Mouse (Mus musculus) c-Kit-positive CD71-negative TER-119-negative erythroid progenitor cells, embryonic 14.5 days (primary cell): ENCODE data around the gene Nde1.

Experiments
- DNase-seq: peaks from one replicate; pipeline ENCODE4 v3.0.0-alpha.2; 2013; ENCODE audit warnings: low read depth

Gene Nde1

DNA sequence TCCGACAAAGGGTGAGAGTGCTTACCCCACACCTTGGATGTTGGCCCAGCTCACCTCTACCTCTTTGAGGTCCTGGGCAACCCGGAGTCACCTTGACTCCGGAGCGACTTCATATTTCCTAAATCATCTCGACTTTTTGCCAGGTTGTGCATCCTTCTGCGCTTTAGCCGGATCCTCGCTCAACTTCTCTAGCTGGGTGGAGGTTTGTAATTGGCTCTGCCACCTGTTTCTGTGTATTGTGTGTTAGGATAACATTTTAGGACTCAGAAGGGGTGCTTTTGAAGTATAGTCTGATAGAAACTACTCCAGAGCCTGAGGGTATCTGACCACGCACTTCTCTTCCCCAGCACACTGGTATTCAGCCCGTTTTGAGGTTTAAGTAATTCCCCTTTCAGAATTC lies 656 bp downstream of the Nde1 start:
- DNase-seq, result no peak

DNA sequence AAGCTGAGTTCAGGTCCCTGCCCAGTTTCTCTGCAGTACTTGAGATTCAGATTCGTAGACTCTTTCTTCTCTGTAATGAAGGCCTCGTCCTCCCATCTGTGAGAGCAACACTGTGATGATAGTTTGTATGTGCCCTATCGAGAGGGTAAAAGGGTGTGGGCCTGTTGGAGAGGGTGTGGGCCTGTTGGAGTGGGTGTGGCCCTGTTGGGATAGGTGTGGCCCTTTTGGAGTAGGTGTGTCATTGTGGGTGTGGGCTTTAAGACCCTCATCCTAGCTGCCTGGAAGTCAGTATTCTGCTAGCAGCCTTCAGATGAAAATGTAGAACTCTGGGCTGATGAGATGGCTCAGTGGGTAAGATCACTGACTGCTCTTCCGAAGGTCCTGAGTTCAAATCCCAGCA lies 3.4 kb downstream of the Nde1 start:
- DNase-seq, result no peak

DNA sequence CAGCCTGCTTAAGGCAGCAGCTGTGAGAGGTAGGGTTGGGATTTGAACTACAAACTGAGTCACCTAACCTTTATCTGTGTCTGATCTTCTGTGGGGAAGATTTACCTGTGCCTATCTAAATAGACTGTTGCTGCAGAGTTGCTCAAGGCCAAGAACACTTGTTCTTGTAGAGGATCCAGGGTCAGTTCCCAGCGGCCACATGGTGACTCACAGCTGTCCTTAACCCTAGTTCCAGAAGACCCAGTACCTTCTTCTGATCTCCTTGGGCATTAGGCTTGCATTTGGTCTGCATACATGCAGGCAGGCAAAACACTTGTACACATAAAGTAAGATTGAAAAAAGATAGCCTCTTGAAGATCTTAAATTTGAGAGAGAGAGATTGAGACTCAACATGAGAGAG lies 6.6 kb downstream of the Nde1 start:
- DNase-seq, result no peak

DNA sequence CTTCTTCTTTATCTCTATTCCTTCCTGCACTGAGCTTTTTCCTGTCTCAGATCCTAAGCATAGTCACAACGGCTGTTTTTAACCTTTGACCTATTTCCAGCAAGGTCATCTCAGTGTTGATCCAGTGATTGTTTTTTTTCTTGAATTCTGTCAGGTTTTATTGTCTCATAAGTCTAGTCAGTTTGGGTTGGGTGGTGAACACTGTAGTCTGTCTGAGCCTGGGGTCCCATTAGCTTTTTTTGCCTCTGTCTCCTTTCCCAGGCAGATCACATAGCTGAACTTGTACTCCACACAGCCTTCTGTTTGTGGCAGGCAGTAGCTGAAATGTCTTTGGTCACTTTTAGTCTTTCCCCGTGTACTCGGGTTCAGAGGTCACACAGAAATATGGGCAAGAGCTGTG lies 15.0 kb downstream of the Nde1 start:
- DNase-seq, result no peak

DNA sequence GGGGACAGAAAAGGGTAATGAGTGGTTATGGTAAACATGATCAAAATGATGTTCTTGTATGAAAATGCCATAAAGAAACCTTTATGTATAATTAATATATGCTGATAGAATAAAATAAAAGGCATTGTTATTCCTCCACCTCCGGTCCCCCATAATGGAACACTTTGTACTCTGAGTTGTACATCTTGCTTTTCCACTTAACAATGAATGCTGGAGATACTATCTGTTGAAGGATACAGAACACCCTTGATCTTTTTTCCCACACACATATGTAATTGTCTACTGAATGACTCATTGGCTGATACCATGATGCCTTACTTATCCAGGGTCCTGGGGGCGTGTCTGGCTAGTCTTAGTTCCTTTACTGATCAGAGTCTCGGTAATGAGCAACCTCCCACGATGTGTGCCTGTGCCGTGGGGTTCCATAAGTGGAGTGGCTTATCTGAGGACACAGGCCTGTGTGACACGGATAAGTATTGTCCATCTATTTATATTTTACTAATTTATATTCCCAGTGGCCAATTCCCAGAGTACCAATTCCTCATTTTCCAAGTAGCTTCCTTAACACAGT lies 17.2 kb downstream of the Nde1 start:
- no peak for DNase-seq

DNA sequence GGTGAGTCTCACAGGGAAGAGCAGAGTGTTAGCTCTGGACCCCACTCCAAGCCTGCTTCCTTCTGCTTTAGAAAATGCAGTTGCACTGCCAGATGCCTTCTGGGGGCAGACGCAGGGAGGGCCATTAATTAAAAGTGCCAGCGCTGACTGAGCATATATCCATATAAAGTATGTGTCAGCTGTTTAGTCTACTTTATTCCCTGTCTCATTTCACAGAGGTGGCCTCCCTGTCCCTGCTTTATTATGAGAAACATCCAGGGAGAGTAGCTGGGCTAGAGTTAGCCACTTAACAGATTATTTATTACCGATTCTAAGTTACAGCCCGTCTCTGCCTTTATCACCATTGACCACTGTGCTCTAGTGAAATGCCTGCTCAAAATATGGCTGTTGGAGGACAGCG lies 19.3 kb downstream of the Nde1 start:
- DNase-seq, result no peak

DNA sequence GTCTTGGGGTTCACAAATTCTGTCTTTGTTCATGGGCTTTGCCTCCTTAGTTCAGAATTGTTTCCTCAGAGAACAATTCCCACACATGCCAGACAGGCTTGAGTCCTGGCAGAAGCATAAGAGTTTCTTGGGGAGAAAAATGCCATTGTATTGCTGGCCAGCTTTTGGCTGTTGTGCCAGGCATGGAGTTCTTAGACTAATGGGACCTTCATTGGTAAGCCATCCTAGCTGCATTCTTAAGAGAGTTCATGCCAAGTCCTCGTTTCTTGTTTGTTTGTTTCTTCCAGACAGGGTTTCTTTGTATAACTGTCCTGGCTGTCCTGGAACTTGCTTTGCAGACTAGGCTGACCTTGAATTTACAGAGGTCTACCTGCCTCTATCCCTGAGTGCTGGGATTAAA lies 20.8 kb downstream of the Nde1 start:
- DNase-seq, result no peak

DNA sequence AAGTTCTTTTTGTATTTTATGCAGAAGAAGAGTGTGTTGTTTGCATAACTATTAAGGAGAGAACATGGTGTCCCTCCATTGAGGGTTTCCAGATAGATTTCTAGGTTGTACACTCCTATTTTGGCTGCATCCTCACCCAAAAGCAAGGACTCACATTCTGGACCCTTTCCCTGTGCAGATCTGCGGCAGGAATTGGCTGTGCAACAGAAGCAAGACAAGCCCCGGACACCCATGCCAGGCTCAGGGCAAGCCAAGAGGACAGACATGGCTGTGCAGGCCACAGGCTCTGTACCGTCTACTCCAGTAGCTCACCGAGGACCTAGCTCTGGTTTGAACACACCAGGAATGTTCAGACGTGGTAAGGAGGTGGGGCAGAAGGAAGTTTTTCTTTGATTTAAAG lies 22.4 kb downstream of the Nde1 start:
- DNase-seq, result no peak

DNA sequence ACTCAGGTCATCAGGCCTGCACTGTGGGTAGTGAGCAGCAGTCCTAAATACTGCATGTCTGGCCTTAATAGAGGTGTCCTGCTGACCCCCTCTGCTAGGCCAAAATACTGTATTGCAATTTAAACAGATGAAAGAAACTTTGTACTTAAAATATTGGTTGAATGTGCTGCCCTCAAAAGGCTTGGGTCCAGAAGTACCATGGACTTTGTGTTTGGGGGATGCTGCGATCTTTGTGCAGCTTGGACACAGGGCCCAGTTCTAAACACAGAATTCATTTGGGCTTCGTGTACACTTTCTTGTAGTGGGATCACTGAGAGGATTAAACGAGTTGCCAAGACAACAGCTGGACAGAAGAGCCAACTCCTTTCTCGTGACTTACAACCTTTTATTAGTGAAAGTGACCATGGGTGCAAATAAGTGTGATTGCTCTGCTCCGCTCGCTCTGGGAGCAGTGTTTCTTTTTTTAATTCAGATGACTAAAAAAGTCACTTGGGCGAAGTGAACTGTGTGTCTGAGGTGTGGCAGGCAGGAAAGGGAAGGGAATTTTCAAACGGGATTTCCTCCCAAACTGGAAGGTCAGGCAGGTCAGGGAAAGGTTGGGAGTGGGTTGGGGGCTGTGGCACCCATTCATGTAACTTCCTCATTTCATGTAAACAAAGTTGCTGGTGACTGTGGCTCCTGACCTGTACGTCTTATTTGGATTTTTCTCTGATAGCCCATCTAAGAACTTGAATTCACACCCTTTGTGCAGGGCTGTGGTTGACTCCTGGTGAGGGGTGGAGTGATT lies 31.3 kb downstream of the Nde1 start:
- no peak for DNase-seq

DNA sequence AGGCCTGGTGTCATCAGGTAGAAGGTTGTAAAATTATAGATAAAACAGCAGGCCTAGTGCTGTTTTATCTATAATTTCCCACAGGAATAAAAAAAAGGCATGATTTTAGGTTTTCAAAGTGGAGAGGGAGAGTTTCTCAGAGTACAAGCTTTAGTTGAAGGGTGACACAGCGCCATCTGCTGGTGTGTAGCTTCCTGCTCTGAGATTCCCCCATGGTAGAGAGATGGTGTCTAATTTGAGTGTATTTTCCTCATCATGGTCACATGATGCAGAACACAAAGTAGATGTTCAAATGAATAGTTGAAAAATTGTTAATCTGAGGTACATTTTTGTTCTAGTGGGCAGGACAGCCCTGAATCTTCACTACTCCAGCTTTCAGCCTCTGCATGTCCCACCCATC lies 32.4 kb downstream of the Nde1 start:
- peak; percentile 54 for DNase-seq

DNA sequence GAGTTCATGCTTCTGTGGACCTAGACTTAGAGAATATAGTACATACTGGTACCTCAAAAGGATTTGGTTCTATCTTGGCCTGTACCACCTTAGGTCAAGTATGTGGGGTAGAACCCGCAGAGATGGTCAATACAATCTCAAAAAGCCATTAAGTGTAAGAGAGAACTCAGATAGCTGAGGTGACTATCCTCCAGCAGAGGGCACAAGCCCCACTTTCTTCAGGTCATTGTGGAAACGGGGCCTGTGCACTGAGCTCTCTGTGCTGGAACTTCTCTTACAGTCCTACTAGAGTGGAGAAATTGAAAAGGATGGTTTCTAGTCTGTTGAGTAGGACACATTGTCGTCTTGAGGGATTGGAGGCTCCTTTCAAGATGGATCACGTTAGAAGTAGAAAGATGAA lies 35.7 kb downstream of the Nde1 start:
- no peak for DNase-seq

DNA sequence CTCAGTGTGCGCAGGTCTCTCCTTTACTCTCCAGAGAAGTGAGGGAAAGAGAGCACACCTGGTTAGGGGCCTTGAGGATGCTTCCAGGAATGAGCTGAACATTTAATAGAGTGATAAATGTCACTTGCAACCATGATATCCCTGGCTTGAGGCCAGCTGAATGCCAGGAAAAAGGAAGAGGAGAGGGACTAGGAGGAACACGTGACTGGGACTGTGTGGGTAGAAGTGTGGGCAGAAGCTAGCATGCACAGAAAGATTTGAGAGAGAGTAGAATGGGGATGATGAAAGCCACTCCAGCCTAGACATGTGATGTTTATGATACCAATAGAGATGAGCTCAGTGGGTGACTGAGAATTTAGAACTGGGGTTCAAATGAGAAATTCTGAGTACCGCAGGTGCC lies 52.1 kb downstream of the Nde1 start:
- no peak for DNase-seq

DNA sequence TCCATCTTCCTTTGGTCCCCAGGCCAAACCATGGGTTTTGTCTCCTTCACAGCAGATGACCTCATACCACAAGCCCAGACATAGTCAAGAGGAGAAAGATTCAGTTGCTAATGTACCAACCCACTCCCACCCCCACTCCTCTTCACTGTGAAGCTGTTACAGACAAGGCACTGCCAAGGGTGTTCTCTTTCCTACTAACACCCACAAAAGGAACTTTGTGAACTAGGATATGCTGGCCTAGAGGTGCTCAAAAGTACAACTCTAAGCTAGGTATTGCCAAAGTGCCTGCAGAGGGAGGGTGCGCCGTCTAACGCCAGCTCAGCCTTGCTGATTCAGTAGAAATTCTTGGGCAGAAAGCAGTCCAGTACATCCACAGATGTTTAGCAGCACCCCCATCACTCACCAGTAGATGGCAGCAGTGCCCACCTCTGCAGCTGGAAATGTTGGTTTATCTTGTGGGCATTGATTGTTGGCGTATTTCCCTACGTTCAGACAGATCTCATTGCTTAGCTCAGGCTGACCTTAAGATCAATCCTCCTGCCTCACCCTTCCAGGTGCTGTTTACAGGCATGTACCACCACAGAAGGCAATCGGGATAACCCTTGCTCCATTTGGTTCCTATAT lies 74.1 kb downstream of the Nde1 start:
- DNase-seq, result peak; percentile 63

DNA sequence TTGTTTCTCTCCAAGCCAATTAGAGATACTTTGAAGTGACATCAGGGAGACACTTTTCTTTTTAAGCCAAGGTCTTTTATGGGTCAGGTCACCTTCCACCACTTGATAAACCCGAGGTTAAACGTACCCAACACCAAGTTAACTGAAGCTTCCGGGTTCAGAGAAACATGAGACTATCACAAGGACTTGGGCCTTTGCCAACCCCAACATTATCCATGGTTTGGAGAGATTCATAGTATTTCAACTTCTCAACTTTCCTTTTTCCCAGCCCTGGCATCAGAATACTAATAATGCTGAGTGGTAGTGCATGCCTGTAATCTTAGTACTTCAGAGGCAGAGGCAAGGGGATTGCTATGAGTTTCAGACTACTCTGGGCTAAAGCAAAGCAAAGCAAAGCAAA lies 79.0 kb downstream of the Nde1 start:
- DNase-seq, result no peak
